Mouse (Mus musculus): Measurements from ENCODE around the gene Ttc7b.

GRCm38 (mm10) chr12:100478615-100479014, 42.0 kb downstream of the Ttc7b start:
- no peak for TF ChIP-seq CTCF (IDR thresholded peaks at IDR 0.05)
- no peak for TF ChIP-seq EP300 (IDR thresholded peaks at IDR 0.05; ENCODE audit: insufficient read depth, low read depth, low read length)

Data from heart, adult 2 months (tissue).